Mouse (Mus musculus) gastrocnemius, adult 18-20 months (tissue): ENCODE data around the gene Gm20662. TPM values are rescaled to one million over a fixed set of nuclear protein-coding genes. Genes with fewer than 3 reads are reported as not detected.

ENCODE experiments used
- DNase-seq: peaks from one replicate; pipeline ENCODE4 v3.0.0; 2021; ENCODE audit warnings: low spot score
- microRNA-seq: library from miRNA; unstranded; fragments of <30 nt; microRNA quantifications from one replicate; pipeline ENCODE4 v1.2.0, GENCODE M21; 2021
- total RNA-seq, 2 experiments: library from RNA; stranded (reverse); gene quantifications; 2 replicates each; pipeline ENCODE4 v1.2.3; 2021

Gene Gm20662
- total RNA-seq, 2 experiments from 2014 or later, result not detected

DNA sequence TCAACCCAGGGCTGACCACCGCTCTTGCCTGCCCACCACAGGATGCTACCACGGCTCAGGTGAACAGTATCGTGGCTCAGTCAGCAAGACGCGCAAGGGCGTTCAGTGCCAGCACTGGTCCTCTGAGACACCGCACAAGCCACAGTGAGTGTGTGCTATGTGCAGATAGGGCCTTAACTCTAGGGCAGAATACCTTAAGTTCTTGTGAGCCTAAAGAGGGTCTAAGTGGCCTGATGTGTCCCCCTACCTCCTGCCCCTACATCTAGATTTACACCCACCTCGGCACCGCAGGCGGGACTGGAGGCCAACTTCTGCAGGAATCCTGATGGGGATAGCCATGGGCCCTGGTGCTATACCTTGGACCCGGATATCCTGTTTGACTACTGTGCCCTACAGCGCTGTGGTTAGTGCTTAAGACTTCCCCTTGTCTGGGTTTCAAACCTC lies 86.9 kb downstream of the Gm20662 start, which contains the start of gene Rnf123:
Rnf123 (minus strand) TSS at position 359 of the 444 bp plus-strand sequence.
- DNase-seq, result no peak

DNA sequence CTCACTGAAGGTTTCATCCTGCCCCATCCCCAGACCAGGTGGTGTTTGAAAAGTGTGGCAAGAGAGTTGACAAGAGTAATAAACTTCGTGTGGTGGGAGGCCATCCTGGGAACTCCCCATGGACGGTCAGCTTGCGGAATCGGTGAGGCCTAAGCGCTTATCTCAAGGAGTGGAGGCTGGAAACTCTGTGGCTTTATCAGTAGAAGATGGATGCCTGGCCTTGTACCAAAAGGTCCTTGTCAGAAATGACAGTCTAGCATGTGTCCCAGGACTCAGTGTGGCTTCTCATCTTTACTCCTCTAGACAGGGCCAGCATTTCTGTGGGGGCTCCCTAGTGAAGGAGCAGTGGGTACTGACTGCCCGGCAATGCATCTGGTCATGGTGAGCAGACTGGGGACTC lies 87.4 kb downstream of the Gm20662 start:
- no peak for DNase-seq

DNA sequence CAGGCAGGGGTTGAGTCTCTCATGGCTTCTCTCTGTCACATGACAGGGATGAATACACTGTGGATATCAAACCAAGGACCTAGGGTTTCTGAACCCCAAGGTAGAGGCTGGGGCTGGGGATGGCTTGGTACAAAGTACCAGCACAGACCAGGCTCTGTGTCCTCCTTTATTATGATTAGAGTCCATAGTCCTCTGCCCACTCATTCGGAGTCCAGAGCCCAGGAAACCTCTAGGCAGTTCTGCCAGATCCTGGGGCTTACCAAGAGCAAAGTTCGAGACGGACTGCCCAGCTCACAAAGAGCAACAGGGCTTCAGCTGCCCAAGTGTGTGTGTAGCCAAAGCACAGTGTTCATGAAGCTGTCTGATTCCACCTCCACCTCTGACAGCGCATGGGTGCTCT lies 89.1 kb downstream of the Gm20662 start:
- no peak for DNase-seq

DNA sequence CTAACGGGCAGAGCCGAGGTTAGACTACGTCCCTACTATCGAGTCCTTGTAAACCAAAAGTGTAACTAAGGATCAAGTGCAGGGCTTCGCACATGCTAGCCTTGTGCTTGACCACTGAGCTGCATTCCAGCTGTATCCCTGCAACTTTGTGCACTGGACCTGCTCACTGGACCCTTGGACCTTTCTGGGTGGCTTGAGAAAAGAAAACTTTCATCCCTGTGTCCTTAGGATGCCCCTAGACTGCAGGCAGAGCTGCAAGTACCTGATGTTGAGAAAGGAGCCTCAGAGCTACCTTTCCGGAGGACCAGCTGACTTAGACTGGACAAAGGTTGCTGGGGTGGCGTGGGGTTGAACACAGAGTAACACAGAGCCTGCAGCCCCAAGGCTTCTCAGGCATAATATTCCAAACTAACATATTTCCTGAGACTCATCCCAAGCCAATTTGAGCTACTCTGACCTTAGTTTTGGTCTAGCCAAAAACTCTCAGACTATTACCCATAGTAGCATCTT lies 94.5 kb downstream of the Gm20662 start:
- DNase-seq, result no peak

DNA sequence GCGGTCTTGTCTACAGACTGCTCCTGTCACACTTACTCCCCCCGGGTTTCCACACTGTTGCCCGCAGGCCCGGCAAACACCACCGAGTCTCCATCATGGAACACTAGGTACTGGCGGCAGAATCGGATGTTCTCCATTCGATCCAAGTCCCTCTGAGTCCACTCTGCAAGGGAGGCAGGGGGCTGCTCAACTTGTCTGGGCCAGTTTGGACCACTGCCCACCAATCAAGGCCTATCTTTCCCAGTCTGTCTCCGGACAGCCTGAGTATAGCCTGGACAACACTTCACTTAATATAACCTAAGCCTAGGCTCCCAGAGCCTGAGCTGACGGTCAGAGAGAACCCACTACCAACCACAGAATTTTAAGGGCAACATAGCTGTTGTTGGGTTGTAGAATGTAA lies 97.4 kb downstream of the Gm20662 start:
- no peak for DNase-seq

DNA sequence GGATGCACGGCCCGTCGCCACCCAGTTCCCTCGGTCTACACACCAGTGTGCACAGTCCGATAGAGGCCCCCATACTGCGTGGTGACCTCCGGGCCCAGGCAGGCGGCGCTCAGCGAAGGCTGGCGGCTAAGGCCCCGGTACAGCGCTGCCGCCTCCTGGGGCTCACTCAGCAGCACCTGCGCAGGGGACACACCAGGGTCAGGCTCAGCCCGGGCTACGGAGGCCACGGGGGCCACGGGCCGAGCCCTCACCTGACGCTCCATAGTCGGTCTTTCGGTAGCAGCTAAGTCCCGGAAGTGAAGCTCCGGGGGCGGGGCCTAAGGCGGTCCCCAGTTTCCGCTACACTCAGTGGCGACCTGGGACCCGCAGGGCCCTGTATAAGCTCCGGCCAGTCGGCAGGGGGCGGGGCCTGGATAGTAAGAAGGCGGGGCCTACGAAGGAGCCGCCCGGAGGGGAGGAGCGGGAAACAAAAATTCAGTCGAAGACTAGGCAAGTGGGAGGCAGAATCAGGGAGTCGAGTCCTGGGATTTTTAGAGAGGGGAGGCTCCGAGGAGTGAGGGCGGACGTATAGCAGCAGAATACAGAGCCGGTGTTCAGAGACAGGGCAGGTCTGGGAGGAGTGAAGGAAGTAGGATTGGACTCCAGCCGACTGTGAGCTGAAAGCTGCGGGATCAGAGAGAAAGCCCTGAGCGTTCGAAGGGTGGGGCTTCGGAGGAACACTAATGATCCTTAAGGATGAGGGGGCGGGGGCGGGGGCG lies 98.2 kb downstream of the Gm20662 start, which contains the start of gene Apeh:
Apeh (minus strand) TSS at position 423 of the 758 bp plus-strand sequence.
- DNase-seq, result peak; percentile 96

Small RNA genes lying within 50 kb of the gene (microRNA-seq; reads per million reads assigned to microRNA genes)
- not detected for gene Mir7088

Other genes starting within 250 kb of the Gm20662 start
- 10 to 100 TPM; 34.3 to 40.5 TPM for gene Rbm5, start 225.4 kb upstream of the Gm20662 start, total RNA-seq
- gene Rbm6, start 123.1 kb upstream of the Gm20662 start, total RNA-seq, result 10 to 100 TPM; 16.6 to 18.3 TPM
- gene Mon1a, start 108.2 kb upstream of the Gm20662 start, total RNA-seq, result 10 to 100 TPM; 10.8 to 11.1 TPM
- gene Mst1r, start 89.5 kb upstream of the Gm20662 start, total RNA-seq, result under 1 TPM; 0.39 to 0.52 TPM
- gene Actl11, start 67.9 kb upstream of the Gm20662 start, total RNA-seq, result not detected
- under 1 TPM; 0.26 to 0.34 TPM for gene Camkv, start 60.7 kb upstream of the Gm20662 start, total RNA-seq
- gene Traip, start 46.2 kb upstream of the Gm20662 start, total RNA-seq, result under 1 TPM; 0.27 to 0.62 TPM
- gene Uba7, start 20.8 kb upstream of the Gm20662 start, total RNA-seq, result 1 to 10 TPM; 2.6 to 2.8 TPM
- gene Gm20661, start 13.3 kb upstream of the Gm20662 start, total RNA-seq, result not detected
- 1 to 10 TPM; 1.5 to 3.0 TPM for gene Inka1, start 10.5 kb upstream of the Gm20662 start, total RNA-seq
- not detected for gene Cdhr4, start 3.9 kb upstream of the Gm20662 start, total RNA-seq
- gene Ip6k1, start 6.2 kb downstream of the Gm20662 start, total RNA-seq, result 10 to 100 TPM; 17.6 to 22.8 TPM
- gene Gmppb, start 52.9 kb downstream of the Gm20662 start, total RNA-seq, result 1 to 10 TPM; 4.0 to 4.4 TPM
- 1 to 10 TPM; 1.8 to 2.0 TPM for gene Amigo3, start 56.8 kb downstream of the Gm20662 start, total RNA-seq
- not detected for gene Mst1, start 84.1 kb downstream of the Gm20662 start, total RNA-seq
- 100 to 1,000 TPM; 134 to 139 TPM for gene Rnf123, start 87.0 kb downstream of the Gm20662 start, total RNA-seq
- 10 to 100 TPM; 25.7 to 27.8 TPM for gene Apeh, start 98.3 kb downstream of the Gm20662 start, total RNA-seq
- under 1 TPM; 0.02 TPM for gene Bsn, start 194.0 kb downstream of the Gm20662 start, total RNA-seq